Mouse (Mus musculus): ENCODE results near the gene Mettl21c. TPM values are rescaled to one million over a fixed set of nuclear protein-coding genes. Genes with fewer than 3 reads are reported as not detected.

Gene Mettl21c
- total RNA-seq, 2 experiments from 2014 or later = not detected

Other genes with a start within 250 kb of the Mettl21c start
- 10 to 100 TPM; 11.9 to 12.6 TPM for gene Uxs1, start 192.2 kb downstream of the Mettl21c start, total RNA-seq (2021)
- gene Tpp2, start 86.4 kb downstream of the Mettl21c start, total RNA-seq (2021) = 10 to 100 TPM; 43.5 to 43.9 TPM
- gene Gm8251, start 41.9 kb upstream of the Mettl21c start, total RNA-seq (2021) = not detected
- gene Tex30, start 82.4 kb upstream of the Mettl21c start, total RNA-seq (2021) = 10 to 100 TPM in 1 of 2 experiments, 1 to 10 TPM in 1; 8.3 to 10.4 TPM
- gene Kdelc1, start 98.8 kb upstream of the Mettl21c start, total RNA-seq (2021) = 10 to 100 TPM; 15.6 to 16.9 TPM
- 10 to 100 TPM in 1 of 2 experiments, 1 to 10 TPM in 1; 8.9 to 11.2 TPM for gene Bivm, start 98.9 kb upstream of the Mettl21c start, total RNA-seq (2021)
- gene Ercc5, start 127.7 kb upstream of the Mettl21c start, total RNA-seq (2021) = 10 to 100 TPM; 14.8 to 16.2 TPM
- not detected for gene Mettl21e, start 198.9 kb upstream of the Mettl21c start, total RNA-seq (2021)

Data from heart, adult 18-20 months (tissue).